Mouse (Mus musculus) adrenal gland, postnatal 14 days (tissue): ENCODE measurements around the gene Mrpl9. TPM values are rescaled to one million over a fixed set of nuclear protein-coding genes. Genes with fewer than 3 reads are reported as not detected.

Experiments
- DNase-seq: peaks from one replicate; pipeline ENCODE4 v3.0.0; 2021; ENCODE audit warnings: mixed read lengths
- total RNA-seq: library from RNA; stranded (reverse); gene quantifications from 2 replicates; pipeline ENCODE4 v1.2.3, GENCODE M21; 2021

Mrpl9 gene
- total RNA-seq, 1 experiment from 2014 or later = 87.6 TPM

GRCm38 (mm10) chr3:94465632-94466430 lies 22.7 kb downstream of the Mrpl9 start:
- DNase-seq = no peak

- no peak for DNase-seq
These were observed 25.8 kb downstream of the Mrpl9 start for GRCm38 (mm10) chr3:94468931-94469330.

- DNase-seq = peak; percentile 65
These were observed 29.5 kb downstream of the Mrpl9 start for GRCm38 (mm10) chr3:94472447-94473114.

GRCm38 (mm10) chr3:94473115-94473505 lies 30.0 kb downstream of the Mrpl9 start:
- no peak for DNase-seq

GRCm38 (mm10) chr3:94473567-94474232 lies 30.6 kb downstream of the Mrpl9 start:
- no peak for DNase-seq

GRCm38 (mm10) chr3:94476301-94477035 lies 33.4 kb downstream of the Mrpl9 start:
- DNase-seq = peak; percentile 37

- DNase-seq = no peak
These were observed 34.3 kb downstream of the Mrpl9 start for GRCm38 (mm10) chr3:94477444-94477843.

- DNase-seq = peak; percentile 52
These were observed 34.9 kb downstream of the Mrpl9 start, which contains the start of gene Celf3 for GRCm38 (mm10) chr3:94477981-94478422. Gene Celf3 (plus strand): TSS chr3:94478295.

- DNase-seq = no peak
These were observed 35.6 kb downstream of the Mrpl9 start for GRCm38 (mm10) chr3:94478591-94479169.

- peak; percentile 67 for DNase-seq
These were observed 36.4 kb downstream of the Mrpl9 start for GRCm38 (mm10) chr3:94479564-94479963.

GRCm38 (mm10) chr3:94480291-94480884 lies 37.3 kb downstream of the Mrpl9 start, which contains the start of gene Riiad1:
Gene Riiad1 (minus strand): TSS chr3:94480341.
- no peak for DNase-seq

GRCm38 (mm10) chr3:94481429-94481828 lies 38.3 kb downstream of the Mrpl9 start:
- no peak for DNase-seq

- DNase-seq = peak; percentile 62
These were observed 39.8 kb downstream of the Mrpl9 start for GRCm38 (mm10) chr3:94482764-94483385.

GRCm38 (mm10) chr3:94483790-94484439 lies 40.8 kb downstream of the Mrpl9 start:
- DNase-seq = peak; percentile 81

GRCm38 (mm10) chr3:94485922-94486321 lies 42.8 kb downstream of the Mrpl9 start:
- no peak for DNase-seq

- DNase-seq = no peak
These were observed 44.5 kb downstream of the Mrpl9 start for GRCm38 (mm10) chr3:94487581-94487980.

- DNase-seq = no peak
These were observed 54.0 kb downstream of the Mrpl9 start for GRCm38 (mm10) chr3:94497162-94497561.
